Mouse (Mus musculus) kidney, adult 9 months (tissue): ENCODE measurements at regions not wholly inside any gene's neighbourhood (a gene's known extent, or its start where the extent isn't known, plus 50 kb on each side); places are given as distances from the start of the nearest gene placed in this dataset.

Experiments
- DNase-seq: peaks from one replicate; pipeline ENCODE4 v3.0.0; 2022

- DNase-seq, result peak; percentile 62
Measured at GRCm38 (mm10) chr2:52804106-52804825, 53.4 kb upstream of the Fmnl2 start.

GRCm38 (mm10) chr2:52804826-52805149 is 52.9 kb upstream of the Fmnl2 start:
- DNase-seq, result no peak

GRCm38 (mm10) chr2:52807826-52808225 is 49.8 kb upstream of the Fmnl2 start:
- no peak for DNase-seq
